Mouse (Mus musculus) testis, adult 2 months (tissue): ENCODE results near the gene Gnpda2.

Experiments
- CTCF ChIP-seq: fragments of 200-500 bp; IDR thresholded peaks from 2 replicates; pipeline ENCODE4 v1.5.1; 2012; ENCODE audit warnings: low read depth, mild to moderate bottlenecking, inconsistent platforms, low read length, moderate library complexity; ENCODE audit not compliant: control insufficient read depth, insufficient read depth, insufficient replicate concordance
- POLR2A ChIP-seq: fragments of 200-500 bp; IDR thresholded peaks from 2 replicates; pipeline ENCODE4 v1.6.1; 2012; ENCODE audit warnings: low read depth, mild to moderate bottlenecking, inconsistent platforms, low read length, moderate library complexity; ENCODE audit not compliant: control insufficient read depth

DNA sequence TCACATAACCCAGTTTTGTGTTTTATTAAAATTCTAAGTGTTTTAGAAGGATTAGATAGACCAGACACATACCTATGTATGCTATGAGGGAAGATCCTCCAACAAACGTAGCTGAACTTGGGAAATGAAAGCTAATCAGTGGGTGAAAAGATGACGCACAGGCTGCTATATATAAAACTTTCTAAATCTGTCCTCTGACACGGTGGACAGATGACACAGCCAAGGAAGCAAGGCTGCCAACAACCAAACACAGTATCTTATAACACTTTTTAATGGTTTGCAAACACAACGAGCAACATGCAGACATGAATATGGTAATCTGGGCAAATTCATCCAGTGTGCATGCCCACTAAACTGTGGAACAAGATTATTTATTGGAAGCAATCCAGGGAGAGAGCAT, 49.7 kb downstream of the Gnpda2 start, which contains the start of gene Yipf7:
- TF ChIP-seq POLR2A, result no peak
- TF ChIP-seq CTCF, result no peak
